Mouse (Mus musculus) G1E (cell line): ENCODE measurements around the gene Pde3a. TPM values are rescaled to one million over a fixed set of nuclear protein-coding genes. Genes with fewer than 3 reads are reported as not detected.

Source experiments
- ATAC-seq: 2 replicates; pipeline ENCODE4 v1.8.0; 2016; ENCODE audit warnings: mild to moderate bottlenecking; ENCODE audit not compliant: insufficient number of reproducible peaks, poor library complexity, low FRiP score, severe bottlenecking; ENCODE audit errors: extremely low read depth
- DNase-seq: peaks from one replicate; pipeline ENCODE4 v3.0.0; 2012; ENCODE audit warnings: low spot score
- H3K27me3 ChIP-seq: 2 replicates; pipeline ENCODE4 v1.6.1; 2012; ENCODE audit warnings: mild to moderate bottlenecking, low read length, inconsistent platforms; ENCODE audit not compliant: insufficient read depth
- H3K36me3 ChIP-seq: replicated peaks from 2 replicates; pipeline ENCODE3; 2012; ENCODE audit warnings: mild to moderate bottlenecking, inconsistent platforms
- H3K4me1 ChIP-seq: 2 replicates; pipeline ENCODE4 v1.6.1; 2012; ENCODE audit warnings: low read depth, low read length, inconsistent platforms, mixed read lengths; ENCODE audit not compliant: insufficient read depth
- H3K4me3 ChIP-seq: 2 replicates; pipeline ENCODE4 v1.5.1; 2012; ENCODE audit warnings: low read depth, mild to moderate bottlenecking, inconsistent platforms, low read length, moderate library complexity, mixed read lengths
- H3K9me3 ChIP-seq: replicated peaks from 2 replicates; pipeline ENCODE4 v1.6.1; 2012; ENCODE audit warnings: inconsistent platforms
- CTCF ChIP-seq: IDR thresholded peaks from 2 replicates; pipeline ENCODE4 v1.5.1; 2012; ENCODE audit warnings: low read depth, low read length, inconsistent platforms, mixed read lengths
- GATA1 ChIP-seq: IDR thresholded peaks from 2 replicates; pipeline ENCODE4 v1.6.1; 2012; ENCODE audit warnings: borderline replicate concordance, low read length, inconsistent platforms, mixed read lengths
- GATA2 ChIP-seq: IDR thresholded peaks from 2 replicates; pipeline ENCODE4 v1.6.1; 2012; ENCODE audit warnings: low read depth, low read length, inconsistent platforms, borderline replicate concordance
- POLR2AphosphoS5 ChIP-seq: IDR thresholded peaks from 2 replicates; pipeline ENCODE4 v1.6.1; 2012; ENCODE audit warnings: low read depth, low read length, inconsistent platforms; ENCODE audit not compliant: insufficient replicate concordance
- TAL1 ChIP-seq: conservative IDR thresholded peaks from 2 replicates; pipeline ENCODE4 v1.6.1; 2012; ENCODE audit warnings: low read depth, low read length, inconsistent platforms, mixed read lengths
- polyA plus RNA-seq: library from polyadenylated mRNA; stranded (reverse); fragments of >175 nt; gene quantifications from 2 replicates; pipeline ENCODE4 v1.2.3, GENCODE M21; 2012
- total RNA-seq, 2 experiments: library from RNA; stranded (forward) in 1 of 2; stranded (reverse) in 1 of 2; fragments of 200-1000 nt in 1 of 2; fragments of >200 nt in 1 of 2; fragmentation: Nextera tagmentation in 1 of 2; gene quantifications; 2 replicates each; pipeline ENCODE4 v1.2.3; 2014 to 2017

Gene Pde3a
- total and polyA plus RNA-seq, 3 experiments: under 0.01 TPM; not detected in 2

GRCm38 (mm10) chr6:141350261-141350660 lies 101.2 kb downstream of the Pde3a start:
- Histone ChIP-seq H3K36me3 (no peaks in the 10 kb centered on the region), H3K9me3 (peaks cover 18% of the 10 kb centered on the region), H3K4me3 (no peak overlapping the region), H3K27me3 (no peaks in the 10 kb centered on the region), H3K4me1 (no peaks in the 10 kb centered on the region)
- ATAC-seq (no peak), DNase-seq (no peak)
- TF ChIP-seq GATA2: no peak
- no peak for TF ChIP-seq TAL1
- no peak for TF ChIP-seq GATA1
- TF ChIP-seq CTCF: no peak
- no peak for TF ChIP-seq POLR2AphosphoS5

GRCm38 (mm10) chr6:141352277-141352676 lies 103.2 kb downstream of the Pde3a start:
- Histone ChIP-seq H3K4me1 (no peaks in the 10 kb centered on the region), H3K27me3 (no peaks in the 10 kb centered on the region), H3K4me3 (no peak overlapping the region), H3K9me3 (peaks cover 15% of the 10 kb centered on the region), H3K36me3 (no peaks in the 10 kb centered on the region)
- TF ChIP-seq TAL1 (no peak), GATA2 (no peak), CTCF (no peak), GATA1 (no peak), POLR2AphosphoS5 (no peak)
- no peak for ATAC-seq
- no peak for DNase-seq

GRCm38 (mm10) chr6:141363664-141364063 lies 114.6 kb downstream of the Pde3a start:
- no peak overlapping the region for H3K4me3 ChIP-seq
- no peak for DNase-seq
- no peaks in the 10 kb centered on the region for H3K27me3 ChIP-seq
- H3K36me3 ChIP-seq: no peaks in the 10 kb centered on the region
- no peak for TF ChIP-seq POLR2AphosphoS5
- TF ChIP-seq GATA2: no peak
- TF ChIP-seq TAL1: no peak
- no peak for TF ChIP-seq CTCF
- TF ChIP-seq GATA1: no peak
- ATAC-seq: no peak
- H3K4me1 ChIP-seq: no peaks in the 10 kb centered on the region
- H3K9me3 ChIP-seq: peaks cover 10% of the 10 kb centered on the region

- ATAC-seq: no peak
- no peak for TF ChIP-seq GATA2
- no peak for TF ChIP-seq TAL1
- TF ChIP-seq CTCF: no peak
- no peak for TF ChIP-seq GATA1
- no peak for TF ChIP-seq POLR2AphosphoS5
- DNase-seq: no peak
- Histone ChIP-seq H3K4me3 (no peak overlapping the region), H3K36me3 (no peaks in the 10 kb centered on the region), H3K4me1 (no peaks in the 10 kb centered on the region), H3K9me3 (peaks cover 20% of the 10 kb centered on the region), H3K27me3 (no peaks in the 10 kb centered on the region)
Observed at GRCm38 (mm10) chr6:141367037-141367436, 118.0 kb downstream of the Pde3a start.

GRCm38 (mm10) chr6:141372697-141373096 lies 123.6 kb downstream of the Pde3a start:
- H3K36me3 ChIP-seq: no peaks in the 10 kb centered on the region
- H3K9me3 ChIP-seq: peaks cover 17% of the 10 kb centered on the region
- H3K27me3 ChIP-seq: no peaks in the 10 kb centered on the region
- H3K4me1 ChIP-seq: no peaks in the 10 kb centered on the region
- no peak overlapping the region for H3K4me3 ChIP-seq
- TF ChIP-seq GATA1 (no peak), CTCF (no peak), TAL1 (no peak), POLR2AphosphoS5 (no peak), GATA2 (no peak)
- ATAC-seq (no peak), DNase-seq (no peak)

GRCm38 (mm10) chr6:141374469-141375057 lies 125.5 kb downstream of the Pde3a start:
- no peaks in the 10 kb centered on the region for H3K4me1 ChIP-seq
- DNase-seq (no peak), ATAC-seq (no peak)
- H3K4me3 ChIP-seq: no peak overlapping the region
- peaks cover 12% of the 10 kb centered on the region for H3K9me3 ChIP-seq
- no peaks in the 10 kb centered on the region for H3K27me3 ChIP-seq
- TF ChIP-seq TAL1 (no peak), POLR2AphosphoS5 (no peak), CTCF (no peak), GATA2 (no peak), GATA1 (no peak)
- H3K36me3 ChIP-seq: no peaks in the 10 kb centered on the region
